In the genomic region with DNA sequence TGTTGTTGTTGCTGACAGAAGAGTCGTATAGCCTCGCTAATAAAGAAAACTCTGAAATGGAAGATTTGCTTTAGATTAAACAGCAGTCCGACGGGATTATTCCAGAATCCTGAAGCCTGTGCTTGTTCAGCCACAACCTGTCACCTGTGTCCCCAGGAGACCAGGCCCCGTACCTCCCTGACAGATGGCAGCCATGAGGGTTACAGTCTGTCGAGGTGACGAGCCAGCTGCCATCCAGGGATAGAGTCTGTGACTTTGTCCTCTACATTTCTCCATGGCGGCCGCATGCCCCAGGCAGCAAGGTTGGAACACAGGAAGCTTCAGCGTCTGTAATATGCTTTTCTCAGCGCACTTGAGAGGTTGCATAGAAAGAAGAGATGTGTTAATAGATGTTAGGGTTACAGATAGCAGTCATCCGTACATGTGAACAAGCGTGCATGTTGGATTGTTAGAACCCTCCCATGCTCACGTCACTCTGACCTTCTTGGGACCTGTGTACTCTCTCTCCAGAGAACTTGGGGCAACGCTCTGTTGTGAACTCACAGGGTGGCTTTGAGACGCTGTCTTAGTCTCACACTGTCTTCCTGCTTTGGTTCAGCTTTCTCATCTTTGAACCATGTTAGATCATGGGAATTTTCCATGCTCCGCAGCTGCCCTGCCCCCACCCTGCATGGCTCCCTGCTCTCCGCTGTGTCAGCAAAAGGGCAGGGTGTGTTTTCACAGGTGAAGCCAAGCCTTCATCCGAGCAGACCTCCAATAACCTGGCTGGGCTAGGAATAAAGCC, we compare ENCODE assay signal across 11 mouse cellular contexts.
A peak's percentile ranks its signal among the peaks of the same experiment; 100 is the strongest.
DNase-seq lines count a peak whose midpoint lies in the region; ATAC-seq and TF ChIP-seq lines count a peak whose summit lies in the region.
"Had no signal": no experiment of that assay in that cellular context is flagged by ENCODE, and none has a peak within 500 bp of the region (broad histone marks: within the 10 kb centered on the region; RNA-seq: fewer than 3 reads in every experiment).

No protein-coding gene starts in this region.

- 0 out of 2 replicates have a peak, but pooled peaks cover 3% of the 10 kb centered on the region for H3K36me3 ChIP-seq in embryonic facial prominence, embryonic 12.5 days
- H3K36me3 ChIP-seq: forebrain, embryonic 15.5 days had no signal

- intact Hi-C loops in heart, postnatal 25 days (cut with DNase I), result no loop called here

- 70% methylated on average over 19 of the region's 19 CpGs for WGBS in embryonic facial prominence, embryonic 12.5 days

- no peak for TF ChIP-seq POLR2A in brain, embryonic 14.5 days (IDR thresholded peaks at IDR 0.05; ENCODE audit: borderline replicate concordance, extremely low read depth, insufficient read depth, insufficient read length, poor library complexity, severe bottlenecking)

- H3K9ac ChIP-seq in embryonic facial prominence, embryonic 12.5 days, result no peak overlapping the region
- H3K9ac ChIP-seq: forebrain, embryonic 15.5 days; lung, embryonic 14.5 days had no signal

- DNase-seq in heart, adult 18-20 months, result peak; percentile 41 to 45
- no peak for DNase-seq in heart, postnatal 25 days (ENCODE audit: low spot score)
- DNase-seq in brain, embryonic 14.5 days (ENCODE audit: low read depth), result peak; percentile 31
- peak; percentile 71 for DNase-seq in kidney, postnatal 14 days
- no peak for DNase-seq in frontal cortex, postnatal 36 days (ENCODE audit: low spot score in 2 of 2)
- DNase-seq: lung, embryonic 14.5 days had no signal

- no peak overlapping the region for H3K4me2 ChIP-seq in embryonic facial prominence, embryonic 12.5 days (replicated peaks)
- H3K4me2 ChIP-seq: forebrain, embryonic 15.5 days; lung, embryonic 14.5 days had no signal

- no peaks in the 10 kb centered on the region for H3K27me3 ChIP-seq in embryonic facial prominence, embryonic 12.5 days
- H3K27me3 ChIP-seq: CH12.LX; forebrain, embryonic 15.5 days had no signal

- H3K27ac ChIP-seq in embryonic facial prominence, embryonic 12.5 days, result no peak overlapping the region
- H3K27ac ChIP-seq: forebrain, embryonic 15.5 days had no signal

- no peak for TF ChIP-seq CTCF in brain, embryonic 14.5 days (IDR thresholded peaks at IDR 0.05; ENCODE audit: borderline replicate concordance, extremely low read depth, insufficient read depth, insufficient read length)

- H3K4me1 ChIP-seq in embryonic facial prominence, embryonic 12.5 days, result no peaks in the 10 kb centered on the region
- H3K4me1 ChIP-seq: forebrain, embryonic 15.5 days had no signal

- peak; percentile 47; the same call in 1 of the 2 replicates for ATAC-seq in embryonic facial prominence, embryonic 12.5 days (ENCODE audit: insufficient number of reproducible peaks, insufficient read depth, low FRiP score, low TSS enrichment)
- ATAC-seq in inflammation-experienced regulatory T-cells, adult 6 months, result no peak
- ATAC-seq in frontal cortex, adult (ENCODE audit: low TSS enrichment), result no peak
- ATAC-seq: forebrain, embryonic 15.5 days had no signal

- H3K4me3 ChIP-seq in embryonic facial prominence, embryonic 12.5 days, result no peak overlapping the region
- H3K4me3 ChIP-seq: forebrain, embryonic 15.5 days had no signal

- H3K9me3 ChIP-seq in embryonic facial prominence, embryonic 12.5 days, result no peaks in the 10 kb centered on the region
- H3K9me3 ChIP-seq: forebrain, embryonic 15.5 days had no signal

Comparison
In these comparisons a context has a peak if more than half of its experiments do, and no peak if none do; other contexts are left out.
1. DNase-seq: peak in heart, adult 18-20 months (2 of 2), brain, embryonic 14.5 days (single experiment) and kidney, postnatal 14 days (single experiment); none in heart, postnatal 25 days (single experiment) and frontal cortex, postnatal 36 days (0 of 2).